Mouse (Mus musculus) thymus, postnatal 4 days (tissue): Measurements from ENCODE around the gene Prokr1.
"Not testable (repeated sequence)": the region's sequence is repeated elsewhere in the genome, so short reads cannot be mapped to it uniquely, and the experiment has no call there.

Experiments used
- DNase-seq: peaks from one replicate; pipeline ENCODE4 v3.0.0; 2021

Gene Prokr1

DNA sequence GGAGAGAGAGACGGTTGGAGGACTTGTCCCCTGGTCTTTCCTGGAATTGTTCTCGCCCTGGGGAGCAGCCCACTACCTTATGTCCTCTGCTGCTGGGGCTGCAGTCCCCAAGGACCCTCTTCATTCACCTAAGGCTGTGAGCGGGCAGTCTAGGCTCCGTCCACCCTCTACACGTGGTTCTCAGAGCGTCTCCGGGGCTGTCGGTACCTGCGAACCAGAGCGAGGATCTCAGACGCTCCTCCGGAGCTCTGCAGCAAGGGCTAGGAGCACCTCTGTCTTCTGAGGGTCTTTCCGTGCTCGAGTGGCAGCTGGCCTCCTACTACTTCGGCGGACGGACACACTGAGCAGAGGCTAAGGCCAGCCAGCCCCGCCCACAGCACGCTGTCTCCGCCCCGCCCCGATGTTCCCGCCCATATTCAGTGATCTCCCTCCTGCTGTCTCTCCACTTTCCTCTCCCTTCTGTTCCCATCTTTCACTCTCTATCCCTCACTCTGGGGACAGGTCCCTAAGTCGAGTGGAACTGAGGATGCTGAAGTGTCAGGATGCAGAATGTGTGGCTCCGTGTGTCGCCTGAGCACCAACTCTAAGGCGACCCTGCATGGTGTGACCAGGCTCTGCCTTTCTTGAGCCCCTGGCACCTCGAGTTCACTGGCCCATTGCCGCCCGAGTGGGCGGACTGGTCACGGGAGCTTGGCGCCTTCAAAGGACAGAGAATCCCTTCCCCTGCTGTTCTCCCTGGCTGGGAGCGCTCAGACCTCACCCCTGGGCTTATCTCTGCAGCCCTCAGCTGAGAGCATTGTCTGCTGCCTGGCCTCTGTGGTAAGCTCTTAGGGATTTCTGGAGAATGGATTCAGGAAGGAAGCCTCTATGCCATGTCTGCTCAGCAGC lies at the start of gene Prokr1:
Prokr1 (minus strand) TSS at position 350 of the 888 bp plus-strand sequence.
- DNase-seq: peak; percentile 37

DNA sequence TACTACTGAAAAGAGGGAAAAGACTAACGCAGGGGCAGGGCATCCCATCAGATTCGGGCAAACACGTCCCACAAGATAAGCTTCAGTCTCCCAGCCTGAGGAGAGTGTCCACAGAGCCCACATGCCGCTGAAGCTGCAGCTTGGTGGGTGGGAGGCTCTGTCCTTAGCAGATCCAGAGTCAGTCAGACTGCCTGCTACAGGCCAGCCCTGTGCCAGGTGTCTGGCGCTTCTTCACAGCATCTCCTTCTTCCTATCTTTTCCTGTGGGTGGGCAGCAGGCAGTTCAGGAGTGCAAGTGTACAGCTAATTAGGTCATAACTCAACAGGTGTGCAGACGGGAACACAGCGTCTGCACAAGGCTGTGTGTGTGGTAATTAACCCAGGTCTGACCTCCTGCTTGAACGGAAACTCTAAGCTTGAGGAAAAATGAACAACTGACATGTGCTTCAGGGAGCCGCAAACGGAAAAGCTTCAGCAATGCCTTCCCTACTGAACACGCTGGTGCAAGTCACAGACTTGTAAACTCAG lies 47.7 kb upstream of the Prokr1 start:
- DNase-seq: no peak

DNA sequence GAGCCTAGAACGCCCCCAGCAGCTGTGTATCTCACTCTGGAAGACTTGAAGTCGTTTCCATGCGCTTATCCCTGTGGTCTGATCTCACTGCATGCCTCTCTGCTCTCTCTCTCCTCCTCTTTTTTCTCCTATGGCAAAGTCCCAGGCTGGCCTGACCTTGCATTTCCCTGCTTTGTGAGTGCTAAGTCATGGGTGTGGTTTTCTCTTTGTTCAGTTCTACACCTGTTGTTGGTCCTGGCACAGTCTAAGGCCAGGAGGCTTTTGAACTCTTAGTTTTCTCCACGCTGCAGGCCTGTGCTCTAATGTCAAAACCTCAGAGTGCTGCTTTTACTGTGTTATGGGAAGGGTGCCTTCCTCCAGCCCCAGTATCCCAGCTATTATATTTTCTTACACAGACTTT lies 41.6 kb upstream of the Prokr1 start:
- DNase-seq: no peak

DNA sequence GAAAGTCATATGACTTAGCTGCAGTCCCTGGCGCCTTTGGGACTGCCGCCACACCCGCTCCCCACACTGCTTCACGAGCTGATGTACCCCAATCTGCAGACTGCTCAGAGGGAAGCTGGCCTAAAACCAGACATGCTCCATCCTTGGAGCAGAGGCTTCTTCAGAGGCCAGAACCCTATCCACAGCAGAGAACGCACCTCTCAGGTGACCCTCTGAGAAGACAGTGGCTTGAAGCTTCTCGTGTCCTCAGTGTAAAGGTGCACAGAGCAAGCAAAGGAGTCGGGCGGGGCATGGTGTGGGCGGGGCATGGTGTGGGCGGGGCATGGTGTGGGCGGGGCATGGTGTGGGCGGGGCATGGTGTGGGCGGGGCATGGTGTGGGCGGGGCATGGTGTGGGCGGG lies 38.4 kb upstream of the Prokr1 start:
- DNase-seq: not testable (repeated sequence)

DNA sequence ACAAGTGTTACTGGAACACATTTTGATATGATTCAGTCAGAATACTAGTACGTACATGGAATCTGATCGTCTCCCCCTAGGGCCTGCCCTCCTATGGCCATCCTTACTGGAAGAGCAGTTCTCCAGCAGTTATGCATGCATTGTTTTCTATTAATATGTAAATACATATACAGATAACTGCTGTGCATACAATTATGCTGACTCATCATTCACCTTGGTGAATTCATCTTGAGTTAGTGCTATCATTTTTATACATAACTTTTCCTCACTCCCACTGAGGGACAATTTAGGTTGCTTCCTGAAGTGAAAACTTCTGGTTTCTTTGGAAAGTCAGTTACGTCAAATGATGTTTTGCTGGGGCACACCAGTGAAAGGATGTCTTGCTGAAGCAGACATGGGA lies 32.6 kb upstream of the Prokr1 start:
- no peak for DNase-seq

DNA sequence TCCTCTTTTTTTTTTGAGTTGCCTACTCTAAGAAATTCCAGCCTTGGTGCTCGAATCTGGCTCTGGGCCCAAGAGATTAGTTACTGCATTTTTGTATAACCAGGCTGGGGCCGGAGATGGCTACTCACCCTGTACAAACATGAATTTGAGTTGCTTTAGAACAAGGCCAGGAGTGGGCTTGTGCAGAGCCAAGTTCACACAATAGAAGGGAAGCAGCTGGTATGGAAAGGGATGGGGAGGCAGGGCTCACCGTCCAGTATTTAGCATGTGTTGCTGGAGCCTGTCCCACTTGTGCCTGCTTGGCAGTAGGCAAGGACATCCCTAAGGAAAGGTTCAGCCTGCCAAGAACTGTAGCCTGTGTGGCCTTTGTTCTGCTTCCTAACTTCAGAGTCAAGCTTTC lies 30.7 kb upstream of the Prokr1 start:
- no peak for DNase-seq

DNA sequence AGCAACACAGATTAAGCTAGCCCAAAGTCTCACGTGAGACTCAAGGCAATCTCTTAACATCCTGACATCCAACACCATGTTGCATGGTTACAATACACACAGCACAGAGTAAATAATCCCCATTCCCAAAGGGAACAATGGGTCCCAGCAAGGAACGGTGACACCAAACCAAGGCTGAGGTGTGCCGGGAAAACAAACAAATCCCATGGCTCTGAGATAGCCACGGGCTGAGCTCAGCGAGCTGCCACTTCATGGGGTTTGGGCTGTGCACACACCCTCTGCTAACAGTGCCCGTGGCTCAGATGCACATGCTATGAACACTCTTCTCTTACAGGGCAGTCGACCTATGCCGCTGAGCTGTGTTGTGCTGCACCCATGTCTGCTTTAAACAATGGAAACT lies 27.5 kb upstream of the Prokr1 start:
- DNase-seq: no peak

DNA sequence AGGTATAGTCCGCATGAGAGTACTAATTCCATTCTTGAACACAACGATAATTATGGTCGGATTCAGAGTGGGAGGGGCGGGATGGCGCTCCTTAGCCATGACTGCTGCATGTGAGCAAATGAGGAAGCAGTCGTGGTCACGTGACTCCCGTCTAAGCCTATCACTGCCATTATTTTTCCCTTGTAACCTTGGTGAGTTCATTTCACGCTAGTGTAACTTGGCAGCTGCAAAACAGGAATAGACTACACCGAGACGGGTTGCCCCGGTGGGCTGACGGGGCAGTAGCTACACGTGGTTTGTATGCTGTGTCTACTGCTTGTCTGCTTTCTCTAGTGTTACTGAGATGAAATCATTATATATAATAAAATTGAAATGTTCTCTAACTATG lies 25.1 kb upstream of the Prokr1 start:
- no peak for DNase-seq

DNA sequence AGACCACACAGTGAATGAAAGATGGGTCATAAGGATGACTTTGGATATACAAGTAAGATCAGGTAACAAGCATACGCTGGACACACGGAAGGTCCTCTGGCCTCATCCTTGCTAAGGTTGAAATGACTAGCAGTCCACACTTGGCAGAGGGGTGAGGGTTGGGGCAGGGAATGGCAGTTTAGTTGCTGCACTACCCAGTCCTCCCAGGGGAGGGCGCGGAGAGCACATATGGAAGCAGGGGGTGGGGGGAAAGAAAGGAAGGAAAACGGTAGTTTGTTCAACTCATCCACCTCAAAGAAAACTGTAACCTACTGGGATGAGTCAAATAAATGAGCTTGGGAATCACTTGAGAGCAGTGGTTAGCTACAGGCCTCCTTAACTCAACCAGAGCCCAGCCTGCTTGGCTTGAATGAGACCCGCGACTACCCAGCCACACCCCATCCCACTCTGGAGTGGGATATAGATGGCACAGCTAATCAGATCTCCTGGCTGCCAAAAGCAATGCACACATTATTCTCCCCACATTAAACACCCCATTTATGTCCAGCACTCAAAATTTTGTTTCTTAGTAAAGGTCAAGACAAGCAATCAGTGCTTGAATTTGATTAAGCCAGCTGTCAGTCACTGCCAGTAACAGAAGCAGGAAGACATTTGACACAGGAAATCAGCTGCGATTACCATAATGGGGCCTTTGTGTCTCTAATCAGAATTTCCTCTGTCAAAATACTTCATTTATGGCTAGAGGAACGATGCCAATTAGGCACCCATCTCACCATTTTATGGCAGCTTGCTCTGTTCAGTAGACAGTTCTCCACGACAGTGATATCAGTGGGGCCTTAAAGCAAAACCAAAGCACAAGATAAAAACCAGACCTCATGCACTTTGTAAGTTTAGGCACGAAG lies 24.5 kb upstream of the Prokr1 start:
- DNase-seq: peak; percentile 81

DNA sequence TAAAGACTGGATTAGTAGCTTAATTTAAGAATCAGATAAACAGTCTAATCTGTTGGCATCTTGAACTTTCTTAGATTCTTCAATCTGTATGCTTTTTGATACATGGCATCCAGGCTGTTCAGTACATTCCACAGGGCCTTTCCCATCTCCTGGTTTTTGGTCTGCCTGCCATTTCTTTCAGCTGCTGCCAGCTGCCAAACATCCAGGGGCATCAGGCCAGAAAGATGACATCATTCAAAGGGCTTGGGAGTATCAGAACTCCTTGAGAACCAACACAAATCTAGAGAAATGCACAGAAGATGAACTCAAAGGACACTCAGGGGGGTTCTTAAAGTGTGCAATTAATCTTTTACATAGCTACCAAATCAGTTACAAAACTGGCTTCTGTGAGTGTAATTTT lies 9.3 kb upstream of the Prokr1 start:
- no peak for DNase-seq

DNA sequence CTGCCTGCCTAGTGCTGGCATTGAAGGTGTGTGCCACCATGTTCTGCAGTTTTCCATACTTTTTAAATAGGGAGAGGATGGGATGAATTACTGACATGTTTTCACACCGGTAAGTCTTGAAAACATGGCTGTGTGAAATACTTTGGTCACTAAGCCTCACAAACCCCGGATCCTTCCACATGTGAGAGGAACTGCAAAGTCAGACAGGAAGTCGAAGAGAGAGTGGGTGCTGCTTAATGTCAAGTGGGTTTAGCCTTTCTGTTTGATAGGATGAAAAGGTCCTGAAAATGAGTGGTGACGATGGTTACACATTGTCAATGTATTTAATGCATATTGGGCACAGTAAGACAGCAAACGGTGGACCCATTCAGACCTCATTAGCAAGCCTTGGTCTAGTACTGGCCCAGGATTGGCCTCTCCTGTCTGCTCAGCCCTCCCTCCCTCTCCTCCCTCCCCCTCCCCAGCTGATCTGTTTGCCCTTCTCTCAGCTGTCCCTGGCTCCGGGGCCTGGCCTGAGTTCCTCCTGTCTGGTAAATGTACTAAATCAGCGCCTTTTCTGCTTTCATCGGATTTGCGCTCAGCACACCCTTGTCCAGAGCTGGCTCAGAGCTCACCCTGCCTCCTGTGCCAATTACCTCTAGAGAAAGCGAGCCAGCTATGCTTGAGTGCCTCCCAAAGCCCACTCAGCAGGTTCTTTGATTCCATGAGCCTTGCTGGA lies 6.7 kb upstream of the Prokr1 start:
- DNase-seq: no peak

DNA sequence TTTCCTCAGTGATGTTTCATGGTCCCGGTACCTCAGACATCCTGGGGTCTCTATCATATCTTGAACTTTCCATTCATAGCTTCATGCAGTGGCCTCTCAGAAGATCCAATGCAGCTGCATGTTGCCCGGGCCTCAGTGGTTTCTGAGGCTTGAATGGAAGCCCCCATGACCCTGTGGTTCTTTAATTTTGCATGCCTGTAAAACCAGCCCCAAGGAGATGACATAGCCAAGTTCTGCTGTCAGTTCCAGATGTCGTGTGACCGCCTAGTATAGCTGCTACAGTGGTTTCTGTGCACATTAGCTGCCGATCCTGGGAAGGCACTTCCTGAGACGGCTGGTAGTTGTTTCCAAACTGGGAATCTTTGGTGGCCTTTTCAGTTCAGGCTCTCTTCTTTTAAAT lies 3.6 kb upstream of the Prokr1 start:
- no peak for DNase-seq

DNA sequence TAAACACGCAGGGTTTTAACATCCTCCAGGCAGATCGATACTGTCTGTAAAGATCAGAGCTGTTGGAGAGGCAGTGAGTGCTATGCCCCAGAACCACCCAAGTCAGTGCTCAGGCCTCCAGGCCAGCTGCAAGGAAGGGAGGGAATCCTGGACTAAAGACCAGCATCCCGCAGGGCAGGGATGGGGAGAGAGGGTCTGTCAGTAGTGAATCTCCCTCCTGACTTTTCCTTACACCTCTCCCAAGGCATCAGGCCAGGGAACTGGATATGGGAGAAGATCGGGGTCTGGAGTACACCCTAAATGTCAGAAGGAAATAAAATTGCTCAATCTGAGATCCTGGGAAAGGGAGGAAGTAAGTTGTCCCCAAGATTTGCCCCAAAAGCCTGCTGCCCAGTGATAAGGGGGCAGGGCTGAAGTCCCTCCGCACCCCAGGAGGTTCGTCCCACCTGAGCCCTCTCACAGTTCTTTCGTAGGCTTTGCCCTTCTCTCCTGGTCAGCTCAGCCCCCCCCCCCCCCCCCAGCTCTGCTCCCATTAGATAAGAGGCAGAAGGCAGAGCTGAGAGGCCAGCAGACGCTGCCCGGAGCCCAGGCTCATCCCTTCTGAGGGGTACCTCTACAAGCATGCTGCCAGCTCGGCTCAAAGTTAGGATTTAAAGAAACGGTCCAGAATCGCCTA lies 687 bp downstream of the Prokr1 start:
- no peak for DNase-seq

DNA sequence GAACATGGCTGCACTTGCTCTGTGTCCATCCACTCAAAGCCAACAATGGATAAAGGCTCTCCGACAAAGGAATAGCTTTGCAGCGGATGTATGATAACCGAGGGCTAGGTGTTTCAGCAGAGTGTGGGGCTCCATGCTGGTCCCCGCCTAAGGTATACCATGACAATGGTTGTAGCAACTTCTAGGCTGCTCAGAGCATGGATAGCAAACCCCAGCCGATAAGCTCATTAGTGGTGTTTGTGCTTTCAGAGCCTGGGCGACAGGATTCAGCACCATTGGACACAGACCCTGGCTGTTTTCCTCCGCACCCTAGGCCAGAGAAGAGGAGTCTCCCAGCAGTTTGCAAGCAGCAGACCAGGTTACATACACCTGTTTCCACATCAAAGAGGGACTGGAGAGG lies 6.6 kb downstream of the Prokr1 start:
- DNase-seq: no peak

DNA sequence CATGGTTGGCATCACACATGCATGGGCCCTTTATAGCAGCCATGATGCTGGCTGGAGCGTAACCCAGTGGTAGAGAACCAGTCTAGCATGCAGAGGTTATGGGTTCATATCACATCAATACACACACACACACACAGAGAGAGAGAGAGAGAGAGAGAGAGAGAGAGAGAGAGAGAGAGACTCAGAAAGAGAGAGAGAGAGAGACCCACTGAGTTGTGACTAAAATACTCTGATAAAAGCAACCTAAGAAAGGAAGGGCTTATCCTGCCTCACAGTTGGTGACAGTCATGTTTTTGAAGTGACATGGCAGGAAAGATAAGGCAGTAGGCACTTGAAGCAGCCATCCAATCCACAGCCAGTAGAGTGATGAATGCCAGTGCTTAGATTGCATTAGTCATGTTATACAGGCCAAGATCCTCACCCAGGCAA lies 7.3 kb downstream of the Prokr1 start:
- no peak for DNase-seq

DNA sequence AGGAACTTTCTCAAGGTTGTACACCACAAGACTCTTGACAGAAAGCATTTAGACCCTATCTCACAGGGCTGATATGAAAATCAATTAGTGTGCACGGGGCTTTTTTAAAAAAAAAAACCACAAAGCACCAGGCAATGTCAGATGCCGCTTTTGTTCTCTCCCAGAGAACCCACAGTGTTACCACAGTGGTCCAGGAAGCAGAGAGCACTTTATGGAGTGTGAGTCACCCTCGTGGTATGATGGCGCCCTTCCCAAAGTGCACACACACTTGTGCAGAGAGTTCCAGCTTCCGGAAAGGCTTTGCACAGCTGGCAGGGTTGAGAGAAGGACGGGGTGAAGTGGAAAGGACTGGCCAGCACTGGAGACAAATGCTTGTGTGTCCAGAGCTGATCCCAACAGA lies 8.1 kb downstream of the Prokr1 start:
- DNase-seq: no peak

DNA sequence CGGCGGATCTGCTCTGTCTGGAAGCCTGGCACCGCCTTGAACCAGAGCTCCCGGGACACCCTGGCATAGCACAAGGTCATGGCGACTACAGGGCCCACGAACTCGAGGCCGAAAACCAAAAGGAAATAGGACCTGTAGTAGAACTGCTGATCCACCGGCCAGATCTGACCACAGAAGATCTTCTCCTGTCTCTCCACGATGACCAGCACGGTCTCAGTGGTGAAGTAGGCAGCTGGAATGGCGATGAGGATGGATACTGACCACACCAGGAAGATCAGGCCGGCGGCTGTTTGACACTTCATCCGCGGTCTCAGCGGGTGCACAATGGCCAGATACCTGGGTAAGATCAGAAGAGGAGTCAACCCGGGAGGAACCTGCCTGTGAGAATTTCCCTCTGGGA lies 9.0 kb downstream of the Prokr1 start:
- DNase-seq: no peak

DNA sequence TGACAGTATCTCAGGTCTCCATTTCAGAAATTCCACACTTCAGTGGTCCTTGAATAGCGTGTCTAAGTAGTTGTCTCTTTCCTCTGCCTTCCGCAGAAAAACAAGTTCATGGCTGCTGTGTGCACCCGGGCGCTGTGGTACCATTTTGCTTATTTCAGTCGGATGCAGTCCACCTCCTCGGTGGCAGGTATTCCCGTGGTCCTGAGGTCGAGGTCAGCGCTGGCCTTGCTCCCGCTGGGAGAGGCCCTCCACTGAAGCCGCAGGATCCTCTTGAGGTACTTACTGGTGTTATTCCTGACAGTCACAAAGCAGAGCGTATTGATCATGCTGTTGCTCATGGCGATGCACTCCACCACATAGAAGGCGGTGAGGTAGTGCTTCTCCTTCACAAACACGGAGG lies 9.5 kb downstream of the Prokr1 start:
- no peak for DNase-seq

DNA sequence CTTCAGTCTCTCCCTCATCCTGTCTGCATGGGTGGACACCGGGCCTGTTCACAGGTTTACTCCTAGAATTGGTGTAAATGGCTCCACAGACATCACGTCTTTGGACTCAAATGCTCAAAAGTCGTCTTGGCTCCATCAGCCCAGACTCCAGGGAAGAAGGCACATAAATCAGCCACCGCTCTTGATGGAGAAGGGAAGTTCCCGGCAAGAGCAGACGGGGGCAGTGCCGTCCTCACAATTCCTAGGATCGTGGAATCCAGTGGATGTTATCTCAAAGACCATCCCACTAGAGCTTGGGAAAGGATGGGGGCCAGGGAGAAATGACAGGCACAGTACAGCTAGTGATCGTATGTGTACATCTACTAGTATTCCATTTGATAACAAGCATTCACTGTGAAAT lies 12.3 kb downstream of the Prokr1 start:
- no peak for DNase-seq

DNA sequence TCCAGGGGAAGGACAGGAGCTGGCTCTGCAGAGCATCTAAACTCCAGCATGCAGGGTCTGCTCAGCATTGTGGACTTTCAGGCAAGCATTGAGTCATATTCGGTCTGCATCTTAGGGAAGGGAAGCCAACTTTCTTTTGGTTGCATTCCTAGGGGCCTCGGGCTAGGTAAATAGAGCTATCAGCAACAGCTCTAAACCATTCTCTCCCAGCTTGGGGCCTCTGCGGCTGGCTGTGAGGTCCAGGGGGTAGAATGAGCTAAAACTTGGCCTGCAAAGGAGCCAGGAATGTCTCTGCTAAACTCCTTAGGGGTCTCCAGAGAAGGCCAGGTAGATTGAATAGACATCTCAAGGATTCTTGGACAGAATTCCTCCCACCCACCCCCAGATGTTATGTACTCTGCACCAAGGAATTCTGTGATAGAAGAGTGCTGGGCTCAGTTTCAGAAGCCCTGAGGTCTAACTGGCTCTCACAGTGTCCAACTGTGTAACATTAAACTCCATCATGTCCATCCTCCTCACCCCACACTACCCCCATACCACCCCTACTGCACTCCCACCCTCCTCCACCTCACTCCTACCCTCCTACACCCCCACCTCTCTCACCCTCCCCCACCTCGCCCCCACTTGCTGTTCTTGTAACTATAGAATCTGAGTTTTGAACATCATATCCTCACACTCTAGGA lies 13.8 kb downstream of the Prokr1 start:
- no peak for DNase-seq

DNA sequence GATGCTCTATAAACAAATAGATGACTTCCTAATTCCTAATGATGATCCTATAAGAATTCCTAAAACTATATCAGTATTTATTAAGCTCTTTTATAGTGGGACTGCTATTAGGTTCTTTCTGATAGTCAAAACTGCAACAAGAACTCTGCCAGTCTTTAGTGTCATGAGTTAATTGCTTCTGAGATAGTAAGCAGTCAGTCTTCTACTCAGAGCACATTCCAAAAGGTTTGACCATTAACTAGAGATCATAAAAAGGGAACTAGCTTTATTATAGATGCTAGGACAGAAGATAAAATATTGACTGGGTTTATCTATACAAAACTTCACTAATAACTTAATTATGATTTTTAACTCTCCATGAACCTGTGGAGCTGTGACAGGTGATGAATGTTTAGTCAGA lies 18.7 kb downstream of the Prokr1 start:
- DNase-seq: not testable (repeated sequence)
